9 mouse cellular contexts compared by ENCODE assay signal in the genomic region with DNA sequence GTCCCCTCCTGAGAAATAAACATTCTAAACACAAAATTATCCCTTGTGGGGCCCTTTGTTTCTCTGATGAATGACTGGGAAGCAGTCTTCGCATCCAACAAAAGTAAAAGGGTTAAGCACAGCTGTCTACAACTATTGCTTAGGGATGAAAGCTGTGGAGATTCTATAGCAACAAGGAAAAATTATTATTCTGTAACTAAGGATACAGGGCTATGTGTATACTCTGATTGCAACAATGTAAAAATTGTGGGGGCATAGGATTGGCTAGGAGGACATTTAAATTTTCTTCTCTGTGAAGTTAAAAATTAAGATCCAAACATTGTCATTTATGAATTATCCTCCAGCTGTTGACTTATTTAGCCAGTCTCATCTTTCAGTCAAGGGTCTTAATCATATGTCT.
A peak's percentile ranks its signal among the peaks of the same experiment; 100 is the strongest.
DNase-seq lines count a peak whose midpoint lies in the region; ATAC-seq and TF ChIP-seq lines count a peak whose summit lies in the region.
"Had no signal": no experiment of that assay in that cellular context is flagged by ENCODE, and none has a peak within 500 bp of the region (broad histone marks: within the 10 kb centered on the region; RNA-seq: fewer than 3 reads in every experiment).

No protein-coding gene starts in this region.

- H3K9me3 ChIP-seq in forebrain, embryonic 14.5 days (replicated peaks; ENCODE audit: control insufficient read depth, low read length), result no peaks in the 10 kb centered on the region
- no peaks in the 10 kb centered on the region for H3K9me3 ChIP-seq in limb, embryonic 12.5 days
- no peaks in the 10 kb centered on the region for H3K9me3 ChIP-seq in neural tube, embryonic 14.5 days (ENCODE audit: control insufficient read depth, low read length)

- TF ChIP-seq CTCF in layer of hippocampus, adult 2 months (conservative IDR thresholded peaks at IDR 0.05), result no peak

- no peaks in the 10 kb centered on the region for H3K4me1 ChIP-seq in forebrain, embryonic 14.5 days (ENCODE audit: control insufficient read depth, insufficient read depth, low read length)
- H3K4me1 ChIP-seq in limb, embryonic 12.5 days (replicated peaks), result no peaks in the 10 kb centered on the region
- H3K4me1 ChIP-seq in neural tube, embryonic 14.5 days (ENCODE audit: control insufficient read depth, insufficient read depth, low read length), result no peaks in the 10 kb centered on the region

- H3K27me3 ChIP-seq in forebrain, embryonic 14.5 days (replicated peaks; ENCODE audit: control insufficient read depth, insufficient read depth, low read length), result no peaks in the 10 kb centered on the region
- peaks cover 10% of the 10 kb centered on the region; the same call in 1 of the 2 replicates for H3K27me3 ChIP-seq in limb, embryonic 12.5 days
- no peaks in the 10 kb centered on the region for H3K27me3 ChIP-seq in neural tube, embryonic 14.5 days (ENCODE audit: control insufficient read depth, insufficient read depth, low read length)

- H3K4me3 ChIP-seq in layer of hippocampus, adult 2 months, result peak overlapping the region; percentile 47; the same call in 1 of the 2 replicates
- no peak overlapping the region for H3K4me3 ChIP-seq in forebrain, embryonic 14.5 days (ENCODE audit: low read depth, low read length)
- 0 out of 2 replicates have a peak overlapping the region, but pooled peaks have one; percentile 15 for H3K4me3 ChIP-seq in limb, embryonic 12.5 days (replicated peaks)
- peak overlapping the region; percentile 18; the same call in 1 of the 2 replicates for H3K4me3 ChIP-seq in neural tube, embryonic 14.5 days (ENCODE audit: low read depth, low read length)
- H3K4me3 ChIP-seq: erythroblast, embryonic 14.5 days had no signal

- no peak for ATAC-seq in forebrain, embryonic 14.5 days
- no peak for ATAC-seq in limb, embryonic 12.5 days (ENCODE audit: insufficient number of reproducible peaks, insufficient read depth, low FRiP score, low TSS enrichment, low read depth)
- no peak; the same call in 1 of the 2 replicates for ATAC-seq in neural tube, embryonic 14.5 days (ENCODE audit: low read depth)

- WGBS in forebrain, embryonic 14.5 days, result 72% methylated on average over 1 of the region's 1 CpGs
- WGBS in limb, embryonic 12.5 days, result 45% methylated on average over 1 of the region's 1 CpGs
- 38% methylated on average over 1 of the region's 1 CpGs for WGBS in neural tube, embryonic 14.5 days

- no peak for DNase-seq in layer of hippocampus, adult 2 months (ENCODE audit: low spot score in 2 of 2)
- DNase-seq in layer of hippocampus, postnatal 14 days (ENCODE audit: low spot score in 2 of 2), result no peak
- no peak for DNase-seq in forebrain, embryonic 14.5 days (ENCODE audit: low spot score)
- no peak for DNase-seq in adrenal gland, postnatal 4 days (ENCODE audit: low spot score in 2 of 2)
- no peak for DNase-seq in layer of hippocampus, adult 18-20 months (ENCODE audit: low spot score in 2 of 2)
- no peak for DNase-seq in urinary bladder, adult 18-20 months (ENCODE audit: low spot score in 2 of 2)

- peak overlapping the region; percentile 41 for H3K4me2 ChIP-seq in forebrain, embryonic 14.5 days (ENCODE audit: low read length)
- H3K4me2 ChIP-seq in limb, embryonic 12.5 days, result peak overlapping the region; percentile 44
- peak overlapping the region; percentile 35; the same call in 1 of the 2 replicates for H3K4me2 ChIP-seq in neural tube, embryonic 14.5 days (ENCODE audit: low read depth, low read length)

- H3K9ac ChIP-seq in forebrain, embryonic 14.5 days (ENCODE audit: low read length), result no peak overlapping the region
- no peak overlapping the region for H3K9ac ChIP-seq in limb, embryonic 12.5 days (replicated peaks)
- H3K9ac ChIP-seq in neural tube, embryonic 14.5 days (replicated peaks; ENCODE audit: low read depth, low read length), result no peak overlapping the region

- H3K36me3 ChIP-seq in forebrain, embryonic 14.5 days (ENCODE audit: control insufficient read depth, insufficient read depth, low read length), result no peaks in the 10 kb centered on the region
- H3K36me3 ChIP-seq in limb, embryonic 12.5 days, result no peaks in the 10 kb centered on the region
- H3K36me3 ChIP-seq in neural tube, embryonic 14.5 days (ENCODE audit: control insufficient read depth, insufficient read depth, low read length), result no peaks in the 10 kb centered on the region

- no peak overlapping the region; the same call in 1 of the 2 replicates for H3K27ac ChIP-seq in layer of hippocampus, adult 2 months
- no peak overlapping the region for H3K27ac ChIP-seq in forebrain, embryonic 14.5 days (ENCODE audit: low read depth, low read length)
- H3K27ac ChIP-seq in limb, embryonic 12.5 days, result 0 out of 2 replicates have a peak overlapping the region, but pooled peaks have one; percentile 17
- no peak overlapping the region for H3K27ac ChIP-seq in neural tube, embryonic 14.5 days (ENCODE audit: low read depth, low read length)
